Mouse (Mus musculus): ENCODE results near the gene Mul1.

GRCm38 (mm10) chr4:138458735-138459440 is 24.4 kb downstream of the Mul1 start:
- TF ChIP-seq POLR2A (IDR thresholded peaks at IDR 0.05; ENCODE audit: extremely low read depth, insufficient read depth, low read length) = peak; percentile 49
- TF ChIP-seq CTCF (IDR thresholded peaks at IDR 0.05; ENCODE audit: extremely low read depth, insufficient read depth, low read length) = no peak
